Mouse (Mus musculus) forebrain, embryonic 10.5 days (tissue): ENCODE results near the gene Arhgap20. TPM values are rescaled to one million over a fixed set of nuclear protein-coding genes. Genes with fewer than 3 reads are reported as not detected.

Experiments
- DNase-seq: peaks from one replicate; pipeline ENCODE4 v3.0.0-alpha.2; 2017; ENCODE audit warnings: low spot score; ENCODE audit errors: extremely low spot score
- H3K27ac ChIP-seq: fragments of 300-500 bp; sonication (generic); 2 replicates; pipeline ENCODE4 v1.5.1; 2016; ENCODE audit warnings: mild to moderate bottlenecking
- H3K27me3 ChIP-seq: fragments of 300-500 bp; sonication (generic); 2 replicates; pipeline ENCODE4 v1.6.1; 2016; ENCODE audit warnings: mild to moderate bottlenecking; ENCODE audit not compliant: poor library complexity, severe bottlenecking
- H3K36me3 ChIP-seq: fragments of 300-500 bp; sonication (generic); replicated peaks from 2 replicates; pipeline ENCODE4 v1.6.1; 2016; ENCODE audit warnings: mild to moderate bottlenecking, moderate library complexity
- H3K4me1 ChIP-seq: fragments of 300-500 bp; sonication (generic); 2 replicates; pipeline ENCODE4 v1.6.1; 2016
- H3K4me3 ChIP-seq: fragments of 300-500 bp; sonication (generic); 2 replicates; pipeline ENCODE4 v1.5.1; 2016; ENCODE audit warnings: mild to moderate bottlenecking, moderate library complexity
- H3K9me3 ChIP-seq: fragments of 300-500 bp; sonication (generic); 2 replicates; pipeline ENCODE4 v1.6.1; 2016; ENCODE audit warnings: mild to moderate bottlenecking, moderate library complexity
- WGBS: fragments of 180-500 bp; shearing (Covaris S2); methylation state at CpG from one replicate; pipeline ENCODE4 v1.1.7; 2016; 5-methylcytosine and 5-hydroxymethylcytosine counted together
- polyA plus RNA-seq: library from polyadenylated mRNA; unstranded; fragments of >200 nt; fragmentation: Nextera tagmentation; extraction: Ambion mirVana; gene quantifications from 2 replicates; pipeline ENCODE4 v1.2.1, GENCODE M21; 2016

The Arhgap20 gene
- polyA plus RNA-seq, result 2.4 and 2.8 TPM in 2 replicates

DNA sequence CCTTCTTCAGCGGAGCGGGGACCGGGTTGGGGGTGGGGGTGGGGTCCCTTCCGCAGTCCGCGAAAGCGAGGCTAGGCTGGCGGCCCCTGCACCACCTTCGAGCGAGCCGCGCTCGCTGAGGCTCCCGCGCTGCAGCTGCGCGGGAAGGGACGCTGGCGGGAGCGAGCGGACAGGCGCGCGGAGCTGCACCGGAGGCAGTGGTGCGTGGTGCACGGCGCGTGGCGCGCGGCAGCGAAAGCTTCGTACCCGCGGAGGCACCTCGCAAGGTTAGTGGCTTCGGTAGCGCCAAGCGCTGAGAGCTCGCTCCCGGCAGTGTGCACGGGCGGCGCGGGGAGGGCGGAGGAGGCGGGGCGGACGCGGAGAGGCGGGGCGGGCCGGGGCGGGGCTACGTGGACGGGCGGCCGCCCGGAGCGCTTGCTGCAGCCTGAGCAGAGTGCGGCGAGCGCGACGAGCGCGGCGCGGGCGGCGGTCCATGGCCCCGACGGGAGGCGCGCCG, at the start of gene Arhgap20:
Gene Arhgap20, plus strand, starts transcription at position 417 of the 496 bp plus-strand sequence.
- DNase-seq, result peak; percentile 77
- H3K4me1 ChIP-seq, result peaks cover 35% of the 10 kb centered on the region
- H3K36me3 ChIP-seq, result no peaks in the 10 kb centered on the region
- H3K4me3 ChIP-seq, result peak within 1 kb of the TSS; percentile 80
- under 1% methylated on average over 77 of the region's 77 CpGs for WGBS
- no peaks in the 10 kb centered on the region for H3K9me3 ChIP-seq
- peaks cover 79% of the 10 kb centered on the region for H3K27me3 ChIP-seq
- peak within 1 kb of the TSS; percentile 84 for H3K27ac ChIP-seq

DNA sequence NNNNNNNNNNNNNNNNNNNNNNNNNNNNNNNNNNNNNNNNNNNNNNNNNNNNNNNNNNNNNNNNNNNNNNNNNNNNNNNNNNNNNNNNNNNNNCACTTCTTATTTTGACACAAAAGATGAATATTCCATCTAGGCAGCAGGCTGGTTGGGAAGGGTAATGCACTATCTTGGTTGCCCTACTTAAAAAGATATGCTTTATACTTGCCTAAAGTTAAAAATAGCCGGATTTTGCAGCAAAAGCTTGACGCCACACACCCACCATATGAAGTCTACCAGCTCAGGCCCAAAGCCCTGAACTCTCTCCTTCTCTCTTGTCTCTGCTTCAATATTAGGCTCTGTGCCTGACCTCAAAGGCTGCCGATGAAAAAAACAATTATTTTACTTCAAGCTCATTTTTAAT, 46.3 kb upstream of the Arhgap20 start:
- no peak overlapping the region for H3K27ac ChIP-seq
- 95% methylated on average over 3 of the region's 3 CpGs for WGBS

DNA sequence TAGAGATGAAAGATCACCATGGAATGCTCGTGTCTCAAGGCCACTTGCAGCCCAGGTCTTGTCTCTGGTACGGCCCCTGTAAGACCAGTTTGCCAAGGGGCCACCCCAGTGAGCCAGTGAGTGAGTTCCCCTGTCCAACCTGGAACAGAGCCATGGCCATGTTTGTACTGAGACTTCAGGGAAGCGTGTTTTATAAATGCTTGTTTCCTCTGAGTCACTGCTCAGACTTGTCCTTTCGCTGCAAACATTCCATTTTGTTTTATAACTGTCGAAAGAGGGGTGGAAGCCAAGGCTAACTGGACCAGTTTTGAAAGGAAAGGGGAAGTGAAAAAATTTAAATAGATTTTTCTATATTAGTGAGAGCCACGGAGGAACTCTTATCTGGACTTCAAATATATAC, 37.2 kb upstream of the Arhgap20 start:
- DNase-seq, result no peak
- 77% methylated on average over 6 of the region's 6 CpGs for WGBS
- Histone ChIP-seq H3K36me3 (no peaks in the 10 kb centered on the region), H3K27me3 (no peaks in the 10 kb centered on the region), H3K9me3 (no peaks in the 10 kb centered on the region), H3K4me3 (no peak overlapping the region), H3K27ac (no peak overlapping the region), H3K4me1 (no peaks in the 10 kb centered on the region)

More for the DNA sequence above, 46.3 kb upstream of the Arhgap20 start:
- no peak for DNase-seq
- no peaks in the 10 kb centered on the region for H3K36me3 ChIP-seq
- no peaks in the 10 kb centered on the region for H3K27me3 ChIP-seq
- no peak overlapping the region for H3K4me3 ChIP-seq
- H3K9me3 ChIP-seq, result no peaks in the 10 kb centered on the region
- no peaks in the 10 kb centered on the region for H3K4me1 ChIP-seq

DNA sequence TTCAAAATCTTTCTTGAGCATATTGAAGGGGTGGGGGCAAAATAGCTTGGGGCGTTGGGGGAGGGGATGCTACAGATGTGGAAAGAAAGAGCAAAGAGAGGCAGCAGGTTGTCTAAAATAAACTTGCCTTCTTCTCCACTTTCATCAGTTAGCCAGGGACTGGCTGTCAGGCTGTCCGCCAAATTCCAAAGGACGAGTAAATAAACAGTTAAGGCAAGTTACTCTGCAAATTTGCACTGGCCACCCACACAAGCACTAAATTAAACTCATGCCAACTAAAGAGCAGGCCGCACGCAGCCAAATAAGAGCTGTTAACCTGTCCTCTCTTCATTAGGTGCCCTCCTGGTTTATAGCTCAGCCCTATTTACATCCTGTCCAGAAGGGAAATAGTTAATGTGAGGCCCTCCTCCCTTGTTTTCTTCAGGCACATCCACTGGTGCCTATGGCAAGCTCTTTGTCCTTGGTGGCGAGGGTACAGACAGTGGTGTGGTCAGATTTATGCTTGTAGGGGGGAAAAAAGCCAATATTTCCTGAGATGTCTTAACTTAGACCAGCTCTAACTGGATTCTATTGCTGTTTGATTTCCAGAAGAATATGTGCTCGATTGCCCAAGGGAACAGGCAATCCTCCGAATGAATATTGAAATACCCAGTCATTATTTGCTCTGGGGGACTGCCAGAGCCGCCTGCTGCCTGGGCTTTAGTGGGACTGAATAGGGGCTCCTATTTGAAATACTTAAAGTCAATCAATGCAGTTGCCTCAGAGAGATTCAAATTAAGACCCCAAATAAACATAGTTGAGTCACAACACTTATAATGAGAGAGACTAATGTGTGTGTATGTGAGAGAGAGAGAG, 29.7 kb upstream of the Arhgap20 start:
- DNase-seq, result no peak
- Histone ChIP-seq H3K4me1 (peaks cover 9% of the 10 kb centered on the region), H3K27me3 (no peaks in the 10 kb centered on the region), H3K4me3 (no peak overlapping the region), H3K36me3 (no peaks in the 10 kb centered on the region), H3K9me3 (no peaks in the 10 kb centered on the region), H3K27ac (peak overlapping the region; percentile 20; the same call in 1 of the 2 replicates)
- 76% methylated on average over 9 of the region's 9 CpGs for WGBS

- no peak overlapping the region for H3K27ac ChIP-seq
- no peaks in the 10 kb centered on the region for H3K9me3 ChIP-seq
- no peaks in the 10 kb centered on the region for H3K36me3 ChIP-seq
- DNase-seq, result no peak
- WGBS, result 89% methylated on average over 5 of the region's 5 CpGs
- no peaks in the 10 kb centered on the region for H3K27me3 ChIP-seq
- peaks cover 9% of the 10 kb centered on the region for H3K4me1 ChIP-seq
- no peak overlapping the region for H3K4me3 ChIP-seq
Observed at GRCm38 (mm10) chr9:51736750-51737368, 28.3 kb upstream of the Arhgap20 start.

DNA sequence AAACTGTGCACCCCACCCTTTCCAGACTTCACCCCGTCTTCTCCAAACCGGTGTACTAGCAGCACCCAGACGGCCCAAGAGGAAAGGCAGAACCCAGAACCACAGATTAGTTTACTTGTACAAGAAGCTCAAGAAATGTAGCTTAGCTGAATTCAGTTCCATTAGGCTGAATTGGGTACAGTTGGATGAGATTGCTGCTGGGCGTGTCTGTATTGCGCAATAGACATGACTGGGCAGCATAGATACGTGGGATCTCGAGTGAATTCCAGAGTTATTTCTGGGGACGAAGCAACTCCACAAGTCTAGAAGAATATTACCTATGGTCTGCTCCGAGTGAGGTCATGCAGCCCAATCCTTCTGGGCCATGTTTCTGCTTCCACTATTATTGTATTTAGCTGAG, 26.8 kb upstream of the Arhgap20 start:
- Histone ChIP-seq H3K4me1 (peaks cover 9% of the 10 kb centered on the region), H3K27me3 (no peaks in the 10 kb centered on the region), H3K27ac (no peak overlapping the region), H3K36me3 (no peaks in the 10 kb centered on the region), H3K9me3 (no peaks in the 10 kb centered on the region), H3K4me3 (no peak overlapping the region)
- WGBS, result 94% methylated on average over 9 of the region's 9 CpGs
- no peak for DNase-seq

DNA sequence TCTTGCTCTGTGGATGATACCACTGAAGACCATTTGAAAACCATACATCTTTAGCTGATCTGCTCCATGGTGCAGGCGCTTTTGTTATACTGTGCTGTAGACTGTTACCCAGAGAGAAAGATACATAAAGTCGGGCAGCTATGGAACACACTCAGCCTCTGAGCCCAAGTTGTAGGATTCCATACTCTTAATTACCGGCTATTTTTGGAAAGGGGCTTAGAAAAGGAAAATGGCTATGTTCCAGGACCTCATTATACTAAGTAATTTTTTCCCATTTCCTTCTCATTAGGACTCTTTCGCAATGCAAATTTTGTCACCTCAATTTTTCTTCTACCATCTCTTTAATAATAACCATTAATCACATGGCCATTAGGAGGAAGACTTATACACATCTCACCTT, 25.3 kb upstream of the Arhgap20 start:
- H3K9me3 ChIP-seq, result no peaks in the 10 kb centered on the region
- H3K4me3 ChIP-seq, result no peak overlapping the region
- H3K4me1 ChIP-seq, result peaks cover 9% of the 10 kb centered on the region
- DNase-seq, result no peak
- H3K36me3 ChIP-seq, result no peaks in the 10 kb centered on the region
- no peak overlapping the region for H3K27ac ChIP-seq
- no peaks in the 10 kb centered on the region for H3K27me3 ChIP-seq
- WGBS, result 91% methylated on average over 4 of the region's 4 CpGs

DNA sequence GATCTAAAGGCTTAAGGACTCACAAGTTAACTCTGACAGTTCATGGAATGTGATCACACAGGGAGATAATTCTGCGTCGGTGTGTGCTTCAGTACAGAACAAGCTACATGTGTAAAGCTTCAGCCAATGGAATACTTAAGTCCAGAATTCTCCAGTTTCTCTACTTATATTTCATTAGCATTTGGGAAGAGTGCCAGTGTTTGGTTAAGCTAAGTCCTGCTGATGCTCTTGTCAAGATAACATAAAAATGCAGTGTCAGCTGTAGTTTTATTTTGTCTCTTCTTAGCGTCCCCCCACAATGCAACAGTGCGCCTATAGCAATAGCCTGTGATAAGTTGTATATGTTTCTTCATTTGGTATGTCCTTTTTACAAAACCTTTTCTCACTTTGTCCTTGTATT, 15.0 kb upstream of the Arhgap20 start:
- no peaks in the 10 kb centered on the region for H3K36me3 ChIP-seq
- WGBS, result 93% methylated on average over 4 of the region's 4 CpGs
- H3K27ac ChIP-seq, result no peak overlapping the region
- H3K27me3 ChIP-seq, result no peaks in the 10 kb centered on the region
- no peak for DNase-seq
- no peak overlapping the region for H3K4me3 ChIP-seq
- H3K4me1 ChIP-seq, result no peaks in the 10 kb centered on the region
- no peaks in the 10 kb centered on the region for H3K9me3 ChIP-seq

- Histone ChIP-seq H3K36me3 (no peaks in the 10 kb centered on the region), H3K9me3 (no peaks in the 10 kb centered on the region), H3K27ac (no peak overlapping the region), H3K4me3 (no peak overlapping the region), H3K4me1 (peaks cover 15% of the 10 kb centered on the region), H3K27me3 (peaks cover 53% of the 10 kb centered on the region)
- no peak for DNase-seq
- WGBS, result 81% methylated on average over 2 of the region's 2 CpGs
Observed at GRCm38 (mm10) chr9:51761003-51761402, 4.1 kb upstream of the Arhgap20 start.

DNA sequence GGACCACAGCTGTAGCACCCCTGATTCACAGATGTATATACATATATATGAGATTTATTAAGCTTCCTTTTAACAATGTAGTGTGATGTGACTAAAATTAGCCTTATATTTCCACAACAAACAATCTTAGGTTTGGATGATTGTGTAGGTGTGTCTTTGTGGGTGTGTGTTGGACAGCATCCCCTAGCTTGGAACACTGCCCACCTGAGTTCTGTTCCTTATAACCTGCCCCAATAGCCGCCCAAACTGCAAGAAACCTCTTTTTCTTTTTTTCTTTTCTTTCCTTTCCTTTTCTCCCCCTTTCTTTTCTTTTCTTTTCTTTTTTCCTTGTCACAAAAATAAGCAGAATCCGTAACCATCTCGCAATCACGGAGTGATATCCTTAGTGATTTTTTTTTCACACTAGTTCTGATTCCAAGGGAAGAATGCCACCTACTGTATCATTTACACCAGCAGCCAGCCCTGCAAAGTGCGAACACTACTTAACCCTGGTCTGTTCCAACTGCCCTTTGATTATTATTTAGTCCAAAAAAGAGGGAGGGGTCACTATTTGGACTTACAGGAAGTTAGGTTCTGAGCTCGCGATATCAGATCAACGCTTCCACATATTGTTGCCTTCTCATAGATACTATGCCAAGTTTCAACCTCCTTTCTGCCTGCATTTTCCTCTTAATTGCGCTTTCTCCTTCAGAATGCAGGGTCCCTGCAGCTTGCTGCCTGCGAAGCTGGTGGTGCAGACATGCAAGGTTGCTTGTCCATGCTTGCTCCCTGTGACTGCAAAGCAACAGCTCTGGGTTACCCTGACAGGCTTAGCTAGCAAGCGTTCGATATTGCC, 879 bp upstream of the Arhgap20 start:
- Histone ChIP-seq H3K36me3 (no peaks in the 10 kb centered on the region), H3K4me1 (peaks cover 35% of the 10 kb centered on the region), H3K27me3 (peaks cover 79% of the 10 kb centered on the region), H3K9me3 (no peaks in the 10 kb centered on the region), H3K27ac (peak overlapping the region; percentile 84), H3K4me3 (peak overlapping the region; percentile 80)
- 11% methylated on average over 12 of the region's 12 CpGs for WGBS
- no peak for DNase-seq

GRCm38 (mm10) chr9:51765417-51766174, 459 bp downstream of the Arhgap20 start:
- H3K9me3 ChIP-seq, result no peaks in the 10 kb centered on the region
- under 1% methylated on average over 58 of the region's 58 CpGs for WGBS
- peak overlapping the region; percentile 84 for H3K27ac ChIP-seq
- DNase-seq, result peak; percentile 58
- H3K4me1 ChIP-seq, result peaks cover 35% of the 10 kb centered on the region
- H3K4me3 ChIP-seq, result peak overlapping the region; percentile 80
- H3K27me3 ChIP-seq, result peaks cover 76% of the 10 kb centered on the region
- no peaks in the 10 kb centered on the region for H3K36me3 ChIP-seq
